Mouse (Mus musculus): ENCODE results near the gene Acvr1. TPM values are rescaled to one million over a fixed set of nuclear protein-coding genes. Genes with fewer than 3 reads are reported as not detected.

Gene Acvr1
- total and polyA plus RNA-seq, 3 experiments: 0.11 TPM; not detected in 2

DNA sequence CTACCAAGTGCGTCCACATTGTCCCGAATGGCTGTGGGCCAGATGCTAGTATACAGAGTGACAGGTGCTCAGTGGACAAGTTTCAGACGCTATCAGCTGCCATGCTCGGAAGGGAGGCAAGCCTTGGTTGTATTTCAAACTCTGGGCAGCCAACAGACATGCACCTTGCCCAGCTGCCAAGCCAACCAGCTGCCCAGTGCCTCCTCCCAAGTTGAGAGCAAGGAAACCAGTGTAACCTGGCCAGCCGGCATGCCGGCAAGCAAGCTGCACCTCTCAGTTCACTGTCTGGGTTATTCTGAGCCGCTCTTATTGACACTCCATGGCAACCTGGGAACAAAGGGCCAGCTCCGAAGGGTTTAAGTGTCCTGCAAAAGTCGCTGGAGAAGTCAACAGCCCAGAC lies 77.7 kb downstream of the Acvr1 start:
- Histone ChIP-seq H3K4me3 (ENCODE audit: low read depth, low read length) (no peak overlapping the region), H3K4me1 (ENCODE audit: insufficient read depth, low read depth, low read length) (no peaks in the 10 kb centered on the region), H3K9me3 (replicated peaks) (peaks cover 59% of the 10 kb centered on the region), H3K27me3 (ENCODE audit: insufficient read depth, low read length) (no peaks in the 10 kb centered on the region), H3K36me3 (replicated peaks) (no peaks in the 10 kb centered on the region)
- no peak for ATAC-seq (ENCODE audit: extremely low read depth, insufficient number of reproducible peaks, low FRiP score, poor library complexity, severe bottlenecking)
- DNase-seq (ENCODE audit: low spot score): no peak
- no peak for TF ChIP-seq CTCF (IDR thresholded peaks at IDR 0.05; ENCODE audit: low read depth, low read length)
- TF ChIP-seq GATA2 (IDR thresholded peaks at IDR 0.05; ENCODE audit: borderline replicate concordance, low read depth, low read length): no peak
- TF ChIP-seq GATA1 (IDR thresholded peaks at IDR 0.05; ENCODE audit: borderline replicate concordance, low read length): no peak
- no peak for TF ChIP-seq POLR2AphosphoS5 (IDR thresholded peaks at IDR 0.05; ENCODE audit: insufficient replicate concordance, low read depth, low read length)
- TF ChIP-seq TAL1 (conservative IDR thresholded peaks at IDR 0.05; ENCODE audit: low read depth, low read length): no peak

DNA sequence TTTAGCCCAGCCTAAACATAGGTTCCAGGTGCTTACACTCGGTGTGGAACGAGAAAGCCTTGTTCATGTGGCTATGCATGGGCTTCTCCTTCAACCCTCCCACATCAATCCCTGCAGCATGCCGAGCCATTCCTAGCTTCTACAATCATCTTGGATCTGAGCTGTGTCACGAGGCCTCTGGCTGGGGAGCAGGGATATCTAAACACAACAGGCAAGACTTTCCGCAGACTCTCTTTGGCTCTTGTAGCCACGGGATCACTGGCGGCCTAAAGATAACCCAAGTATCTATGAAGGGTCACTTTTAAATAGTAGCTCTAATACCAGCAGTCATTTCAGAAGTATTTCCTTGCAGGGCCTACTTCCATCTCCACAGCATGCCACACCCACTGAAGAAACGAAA lies 78.6 kb downstream of the Acvr1 start:
- no peak for ATAC-seq (ENCODE audit: extremely low read depth, insufficient number of reproducible peaks, low FRiP score, poor library complexity, severe bottlenecking)
- H3K9me3 ChIP-seq (replicated peaks): peaks cover 64% of the 10 kb centered on the region

GRCm38 (mm10) chr2:58487279-58487560 lies 79.7 kb downstream of the Acvr1 start:
- no peak overlapping the region for H3K4me3 ChIP-seq (ENCODE audit: low read depth, low read length)
- peaks cover 61% of the 10 kb centered on the region for H3K9me3 ChIP-seq (replicated peaks)
- TF ChIP-seq GATA1 (IDR thresholded peaks at IDR 0.05; ENCODE audit: borderline replicate concordance, low read length): no peak
- no peak for TF ChIP-seq TAL1 (conservative IDR thresholded peaks at IDR 0.05; ENCODE audit: low read depth, low read length)
- TF ChIP-seq POLR2AphosphoS5 (IDR thresholded peaks at IDR 0.05; ENCODE audit: insufficient replicate concordance, low read depth, low read length): no peak
- no peak for TF ChIP-seq GATA2 (IDR thresholded peaks at IDR 0.05; ENCODE audit: borderline replicate concordance, low read depth, low read length)
- TF ChIP-seq CTCF (IDR thresholded peaks at IDR 0.05; ENCODE audit: low read depth, low read length): no peak
- DNase-seq (ENCODE audit: low spot score) (no peak), ATAC-seq (ENCODE audit: extremely low read depth, insufficient number of reproducible peaks, low FRiP score, poor library complexity, severe bottlenecking) (no peak)
- H3K4me1 ChIP-seq (ENCODE audit: insufficient read depth, low read depth, low read length): no peaks in the 10 kb centered on the region
- no peaks in the 10 kb centered on the region for H3K27me3 ChIP-seq (ENCODE audit: insufficient read depth, low read length)
- no peaks in the 10 kb centered on the region for H3K36me3 ChIP-seq (replicated peaks)

More for the DNA sequence above, 78.6 kb downstream of the Acvr1 start:
- Histone ChIP-seq H3K4me3 (ENCODE audit: low read depth, low read length) (no peak overlapping the region), H3K27me3 (ENCODE audit: insufficient read depth, low read length) (no peaks in the 10 kb centered on the region), H3K4me1 (ENCODE audit: insufficient read depth, low read depth, low read length) (no peaks in the 10 kb centered on the region), H3K36me3 (replicated peaks) (no peaks in the 10 kb centered on the region)
- DNase-seq (ENCODE audit: low spot score): no peak
- TF ChIP-seq TAL1 (conservative IDR thresholded peaks at IDR 0.05; ENCODE audit: low read depth, low read length): no peak
- TF ChIP-seq POLR2AphosphoS5 (IDR thresholded peaks at IDR 0.05; ENCODE audit: insufficient replicate concordance, low read depth, low read length): no peak
- no peak for TF ChIP-seq GATA2 (IDR thresholded peaks at IDR 0.05; ENCODE audit: borderline replicate concordance, low read depth, low read length)
- no peak for TF ChIP-seq GATA1 (IDR thresholded peaks at IDR 0.05; ENCODE audit: borderline replicate concordance, low read length)
- TF ChIP-seq CTCF (IDR thresholded peaks at IDR 0.05; ENCODE audit: low read depth, low read length): no peak

DNA sequence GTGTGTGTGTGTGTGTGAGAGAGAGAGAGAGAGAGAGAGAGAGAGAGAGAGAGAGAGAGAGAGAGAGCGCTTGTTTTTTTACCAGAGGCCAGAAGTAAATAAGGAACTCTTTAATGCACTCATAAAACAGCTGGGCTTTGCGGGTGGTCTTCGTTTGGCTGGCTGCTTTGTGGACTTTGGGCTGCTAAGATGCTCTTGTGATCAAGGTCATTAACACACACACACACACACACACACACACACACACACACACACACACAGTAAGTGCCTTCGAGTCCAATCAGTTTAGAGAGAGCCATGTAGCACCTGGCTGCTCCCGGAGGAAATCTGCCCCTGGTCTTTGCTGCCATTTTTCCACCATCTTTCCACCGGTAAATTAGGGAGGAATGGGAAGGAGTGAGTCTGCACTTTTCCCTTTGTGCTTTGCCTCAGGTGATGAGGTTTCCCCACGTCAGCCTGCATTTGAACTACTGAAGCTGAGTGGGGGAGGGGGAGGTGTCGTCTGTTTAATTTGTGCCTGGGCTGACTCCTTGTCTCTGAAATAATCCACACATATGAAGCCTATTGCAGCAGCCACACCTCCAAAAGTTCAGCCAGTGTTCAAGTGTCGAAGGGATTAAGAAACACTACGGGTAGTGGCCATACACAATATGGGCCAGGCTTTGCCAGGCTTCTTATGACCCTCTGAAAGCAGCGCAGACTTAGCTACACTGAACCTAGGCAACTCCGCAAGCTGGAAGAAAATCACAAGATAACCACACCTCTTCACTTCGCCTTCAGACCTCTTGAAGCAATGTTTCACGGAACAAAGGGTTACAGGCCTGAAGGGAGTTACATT lies 80.3 kb downstream of the Acvr1 start:
- Histone ChIP-seq H3K36me3 (replicated peaks) (no peaks in the 10 kb centered on the region), H3K9me3 (replicated peaks) (peaks cover 61% of the 10 kb centered on the region), H3K4me1 (ENCODE audit: insufficient read depth, low read depth, low read length) (no peaks in the 10 kb centered on the region), H3K4me3 (ENCODE audit: low read depth, low read length) (no peak overlapping the region), H3K27me3 (ENCODE audit: insufficient read depth, low read length) (no peaks in the 10 kb centered on the region)
- DNase-seq (ENCODE audit: low spot score) (no peak), ATAC-seq (ENCODE audit: extremely low read depth, insufficient number of reproducible peaks, low FRiP score, poor library complexity, severe bottlenecking) (no peak)
- TF ChIP-seq CTCF (IDR thresholded peaks at IDR 0.05; ENCODE audit: low read depth, low read length): no peak
- no peak for TF ChIP-seq TAL1 (conservative IDR thresholded peaks at IDR 0.05; ENCODE audit: low read depth, low read length)
- TF ChIP-seq POLR2AphosphoS5 (IDR thresholded peaks at IDR 0.05; ENCODE audit: insufficient replicate concordance, low read depth, low read length): no peak
- no peak for TF ChIP-seq GATA1 (IDR thresholded peaks at IDR 0.05; ENCODE audit: borderline replicate concordance, low read length)
- TF ChIP-seq GATA2 (IDR thresholded peaks at IDR 0.05; ENCODE audit: borderline replicate concordance, low read depth, low read length): no peak

GRCm38 (mm10) chr2:58485683-58486082 lies 81.3 kb downstream of the Acvr1 start:
- H3K36me3 ChIP-seq (replicated peaks): no peaks in the 10 kb centered on the region
- ATAC-seq (ENCODE audit: extremely low read depth, insufficient number of reproducible peaks, low FRiP score, poor library complexity, severe bottlenecking): no peak
- H3K4me3 ChIP-seq (ENCODE audit: low read depth, low read length): no peak overlapping the region
- H3K27me3 ChIP-seq (ENCODE audit: insufficient read depth, low read length): no peaks in the 10 kb centered on the region
- H3K9me3 ChIP-seq (replicated peaks): peaks cover 57% of the 10 kb centered on the region
- no peak for DNase-seq (ENCODE audit: low spot score)
- H3K4me1 ChIP-seq (ENCODE audit: insufficient read depth, low read depth, low read length): no peaks in the 10 kb centered on the region
- TF ChIP-seq TAL1 (conservative IDR thresholded peaks at IDR 0.05; ENCODE audit: low read depth, low read length) (no peak), GATA2 (IDR thresholded peaks at IDR 0.05; ENCODE audit: borderline replicate concordance, low read depth, low read length) (no peak), POLR2AphosphoS5 (IDR thresholded peaks at IDR 0.05; ENCODE audit: insufficient replicate concordance, low read depth, low read length) (no peak), CTCF (IDR thresholded peaks at IDR 0.05; ENCODE audit: low read depth, low read length) (no peak)

DNA sequence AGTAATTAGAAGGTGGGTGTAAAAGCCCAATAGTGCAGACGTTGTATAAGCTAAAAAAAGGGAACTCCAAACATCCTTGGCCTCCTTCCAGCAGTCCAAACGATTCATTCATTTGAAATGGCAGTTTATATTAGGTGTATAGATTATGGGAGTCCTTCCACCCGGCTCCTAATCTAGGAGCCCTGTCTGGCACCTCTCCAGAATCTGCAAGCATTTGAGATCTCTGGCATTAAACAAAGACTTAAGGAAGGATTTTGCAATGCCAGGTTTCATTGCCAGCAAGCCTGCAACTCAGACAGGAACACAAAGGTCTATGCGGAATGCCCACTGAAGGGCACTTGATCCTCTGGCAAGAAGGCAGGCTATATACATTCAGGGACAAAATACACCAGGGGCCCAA lies 81.8 kb downstream of the Acvr1 start:
- Histone ChIP-seq H3K27me3 (ENCODE audit: insufficient read depth, low read length) (no peaks in the 10 kb centered on the region), H3K4me1 (ENCODE audit: insufficient read depth, low read depth, low read length) (no peaks in the 10 kb centered on the region), H3K36me3 (replicated peaks) (no peaks in the 10 kb centered on the region), H3K9me3 (replicated peaks) (peaks cover 59% of the 10 kb centered on the region), H3K4me3 (ENCODE audit: low read depth, low read length) (no peak overlapping the region)
- DNase-seq (ENCODE audit: low spot score): no peak
- ATAC-seq (ENCODE audit: extremely low read depth, insufficient number of reproducible peaks, low FRiP score, poor library complexity, severe bottlenecking): no peak
- no peak for TF ChIP-seq GATA1 (IDR thresholded peaks at IDR 0.05; ENCODE audit: borderline replicate concordance, low read length)
- no peak for TF ChIP-seq CTCF (IDR thresholded peaks at IDR 0.05; ENCODE audit: low read depth, low read length)
- TF ChIP-seq POLR2AphosphoS5 (IDR thresholded peaks at IDR 0.05; ENCODE audit: insufficient replicate concordance, low read depth, low read length): no peak
- no peak for TF ChIP-seq GATA2 (IDR thresholded peaks at IDR 0.05; ENCODE audit: borderline replicate concordance, low read depth, low read length)
- no peak for TF ChIP-seq TAL1 (conservative IDR thresholded peaks at IDR 0.05; ENCODE audit: low read depth, low read length)

All from G1E (cell line).